9 mouse cellular contexts compared by ENCODE assay signal in genomic region chr2:34027445-34027844, GRCm38 (mm10).
DNase-seq lines count a peak whose midpoint lies in the region; ATAC-seq and TF ChIP-seq lines count a peak whose summit lies in the region.
"Had no signal": no experiment of that assay in that cellular context is flagged by ENCODE, and none has a peak within 500 bp of the region (broad histone marks: within the 10 kb centered on the region; RNA-seq: fewer than 3 reads in every experiment).

No protein-coding gene starts in this region.

- peak; percentile 94 for ATAC-seq in forebrain, postnatal 0 days
- ATAC-seq in monocyte, adult 5-6 weeks (replicated peaks; ENCODE audit: insufficient number of reproducible peaks, low FRiP score, low TSS enrichment, poor library complexity, severe bottlenecking) = no peak

- peak overlapping the region; percentile 68 for H3K27ac ChIP-seq in forebrain, postnatal 0 days (ENCODE audit: low read depth, low read length)
- H3K27ac ChIP-seq: liver, embryonic 15.5 days had no signal

- peaks cover 19% of the 10 kb centered on the region; the same call in 1 of the 2 replicates for H3K4me1 ChIP-seq in forebrain, postnatal 0 days (ENCODE audit: insufficient read depth)
- H3K4me1 ChIP-seq: liver, embryonic 15.5 days had no signal

- 23% methylated on average over 9 of the region's 9 CpGs for WGBS in forebrain, postnatal 0 days

- no peaks in the 10 kb centered on the region for H3K36me3 ChIP-seq in forebrain, postnatal 0 days (ENCODE audit: insufficient read depth)
- H3K36me3 ChIP-seq: liver, embryonic 15.5 days had no signal

- peak overlapping the region; percentile 16; the same call in 1 of the 2 replicates for H3K4me2 ChIP-seq in forebrain, postnatal 0 days (ENCODE audit: low read depth)
- H3K4me2 ChIP-seq: liver, embryonic 15.5 days had no signal

- TF ChIP-seq CTCF in forebrain, postnatal 0 days (IDR thresholded peaks at IDR 0.05; ENCODE audit: low read depth) = no peak

- no peak overlapping the region for H3K9ac ChIP-seq in forebrain, postnatal 0 days
- H3K9ac ChIP-seq: liver, embryonic 15.5 days had no signal

- no peak overlapping the region for H3K4me3 ChIP-seq in forebrain, postnatal 0 days (ENCODE audit: low read depth, low read length)
- H3K4me3 ChIP-seq: liver, embryonic 15.5 days had no signal

- intact Hi-C loops in heart, postnatal 25 days (cut with DNase I) = no loop called here

- peak; percentile 61 to 71 for DNase-seq in right cerebral cortex, postnatal 10 days (ENCODE audit: low spot score in 2 of 2)
- DNase-seq in right cerebral cortex, postnatal 25 days = no peak
- peak; percentile 79 for DNase-seq in forebrain, postnatal 0 days
- peak; percentile 36 for DNase-seq in lung, postnatal 10 days
- no peak for DNase-seq in thymus, postnatal 36 days
- DNase-seq in heart, postnatal 25 days (ENCODE audit: low spot score) = no peak
- DNase-seq: adrenal gland, adult 8-10 months had no signal

- no peaks in the 10 kb centered on the region for H3K27me3 ChIP-seq in forebrain, postnatal 0 days (ENCODE audit: insufficient read depth, low read length)

- no peaks in the 10 kb centered on the region for H3K9me3 ChIP-seq in forebrain, postnatal 0 days (ENCODE audit: low read length)
- H3K9me3 ChIP-seq: liver, embryonic 15.5 days had no signal

Comparison
In these comparisons a context has a peak if more than half of its experiments do, and no peak if none do; other contexts are left out.
1. DNase-seq: peak in right cerebral cortex, postnatal 10 days (2 of 2), forebrain, postnatal 0 days (single experiment) and lung, postnatal 10 days (single experiment); none in right cerebral cortex, postnatal 25 days (single experiment), thymus, postnatal 36 days (0 of 2) and heart, postnatal 25 days (single experiment).